Mouse (Mus musculus): ENCODE measurements at regions not wholly inside any gene's neighbourhood (a gene's known extent, or its start where the extent isn't known, plus 50 kb on each side); places are given as distances from the start of the nearest gene placed in this dataset.

- Histone ChIP-seq H3K4me1 (ENCODE audit: control insufficient read depth, insufficient read depth, low read length) (no peaks in the 10 kb centered on the region), H3K79me2 (replicated peaks; ENCODE audit: control insufficient read depth, insufficient read depth, low read length) (no peaks in the 10 kb centered on the region), H3K27me3 (ENCODE audit: control insufficient read depth, insufficient read depth, low read length) (no peaks in the 10 kb centered on the region), H3K36me3 (ENCODE audit: control insufficient read depth, insufficient read depth, low read length) (no peaks in the 10 kb centered on the region), H3K9ac (ENCODE audit: low read depth, low read length) (no peak overlapping the region), H3K4me3 (no peak overlapping the region), H3K27ac (no peak overlapping the region)
- no peak for DNase-seq
- no peak for TF ChIP-seq CTCF (IDR thresholded peaks at IDR 0.05)
- TF ChIP-seq EP300 (IDR thresholded peaks at IDR 0.05; ENCODE audit: insufficient read depth, low read depth, low read length) = no peak
- no peak for TF ChIP-seq POLR2A (IDR thresholded peaks at IDR 0.05; ENCODE audit: insufficient read depth, low read depth, low read length)
- intact Hi-C loops (cut with DNase I) = no loop called here
Measured at GRCm38 (mm10) chr1:141716953-141717352, 1471.0 kb downstream of the Kcnt2 start.

- intact Hi-C loops (cut with DNase I) = no loop called here
- no peak overlapping the region for H3K4me3 ChIP-seq
- H3K36me3 ChIP-seq (ENCODE audit: control insufficient read depth, insufficient read depth, low read length) = no peaks in the 10 kb centered on the region
- H3K4me1 ChIP-seq (ENCODE audit: control insufficient read depth, insufficient read depth, low read length) = no peaks in the 10 kb centered on the region
- no peak overlapping the region for H3K9ac ChIP-seq (ENCODE audit: low read depth, low read length)
- no peaks in the 10 kb centered on the region for H3K27me3 ChIP-seq (ENCODE audit: control insufficient read depth, insufficient read depth, low read length)
- WGBS = 58% methylated on average over 6 of the region's 6 CpGs
- DNase-seq = no peak
- H3K79me2 ChIP-seq (replicated peaks; ENCODE audit: control insufficient read depth, insufficient read depth, low read length) = no peaks in the 10 kb centered on the region
- H3K27ac ChIP-seq = no peak overlapping the region
- TF ChIP-seq POLR2A (IDR thresholded peaks at IDR 0.05; ENCODE audit: insufficient read depth, low read depth, low read length) (no peak), EP300 (IDR thresholded peaks at IDR 0.05; ENCODE audit: insufficient read depth, low read depth, low read length) (no peak), CTCF (IDR thresholded peaks at IDR 0.05) (no peak)
Measured at GRCm38 (mm10) chr1:141717510-141717909, 1471.6 kb downstream of the Kcnt2 start.

DNA sequence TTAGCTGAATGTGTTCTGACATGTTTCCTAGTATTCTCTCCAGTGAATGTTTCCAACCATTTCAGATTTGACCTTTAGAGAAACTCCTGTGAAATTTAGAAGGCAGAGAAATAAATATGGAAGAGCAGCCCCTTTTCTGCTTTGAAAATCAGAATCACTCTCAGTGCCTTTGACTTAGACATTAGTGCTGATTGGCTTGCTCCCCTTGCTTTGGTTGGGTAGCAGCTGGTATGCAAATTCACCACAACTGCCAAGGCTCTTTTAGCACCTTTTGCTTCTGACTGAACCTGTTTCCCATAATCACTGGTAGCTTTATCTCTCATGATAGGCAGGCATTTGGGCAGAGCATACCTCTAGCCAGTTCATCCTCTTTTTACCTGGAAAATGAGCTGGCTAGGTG, 1495.3 kb downstream of the Kcnt2 start:
- H3K4me3 ChIP-seq = no peak overlapping the region
- H3K9ac ChIP-seq (ENCODE audit: low read depth, low read length) = no peak overlapping the region
- no peak for TF ChIP-seq EP300 (IDR thresholded peaks at IDR 0.05; ENCODE audit: insufficient read depth, low read depth, low read length)
- TF ChIP-seq CTCF (IDR thresholded peaks at IDR 0.05) = no peak
- TF ChIP-seq POLR2A (IDR thresholded peaks at IDR 0.05; ENCODE audit: insufficient read depth, low read depth, low read length) = no peak
- DNase-seq = no peak
- no peak overlapping the region for H3K27ac ChIP-seq
- H3K4me1 ChIP-seq (ENCODE audit: control insufficient read depth, insufficient read depth, low read length) = no peaks in the 10 kb centered on the region
- intact Hi-C loops (cut with DNase I) = no loop called here
- no peaks in the 10 kb centered on the region for H3K27me3 ChIP-seq (ENCODE audit: control insufficient read depth, insufficient read depth, low read length)
- no peaks in the 10 kb centered on the region for H3K79me2 ChIP-seq (replicated peaks; ENCODE audit: control insufficient read depth, insufficient read depth, low read length)
- H3K36me3 ChIP-seq (ENCODE audit: control insufficient read depth, insufficient read depth, low read length) = no peaks in the 10 kb centered on the region

- H3K36me3 ChIP-seq (ENCODE audit: control insufficient read depth, insufficient read depth, low read length) = no peaks in the 10 kb centered on the region
- intact Hi-C loops (cut with DNase I) = no loop called here
- H3K4me1 ChIP-seq (ENCODE audit: control insufficient read depth, insufficient read depth, low read length) = no peaks in the 10 kb centered on the region
- DNase-seq = no peak
- H3K9ac ChIP-seq (ENCODE audit: low read depth, low read length) = no peak overlapping the region
- TF ChIP-seq POLR2A (IDR thresholded peaks at IDR 0.05; ENCODE audit: insufficient read depth, low read depth, low read length) (no peak), CTCF (IDR thresholded peaks at IDR 0.05) (no peak), EP300 (IDR thresholded peaks at IDR 0.05; ENCODE audit: insufficient read depth, low read depth, low read length) (no peak)
- H3K4me3 ChIP-seq = no peak overlapping the region
- H3K27me3 ChIP-seq (ENCODE audit: control insufficient read depth, insufficient read depth, low read length) = no peaks in the 10 kb centered on the region
- H3K27ac ChIP-seq = no peak overlapping the region
- 45% methylated on average over 1 of the region's 1 CpGs for WGBS
- no peaks in the 10 kb centered on the region for H3K79me2 ChIP-seq (replicated peaks; ENCODE audit: control insufficient read depth, insufficient read depth, low read length)
Measured at GRCm38 (mm10) chr1:141776059-141776458, 1530.1 kb downstream of the Kcnt2 start.

GRCm38 (mm10) chr1:141783367-141783766, 1537.4 kb downstream of the Kcnt2 start:
- 59% methylated on average over 1 of the region's 1 CpGs for WGBS
- H3K79me2 ChIP-seq (replicated peaks; ENCODE audit: control insufficient read depth, insufficient read depth, low read length) = no peaks in the 10 kb centered on the region
- no peak for TF ChIP-seq CTCF (IDR thresholded peaks at IDR 0.05)
- no peak for TF ChIP-seq POLR2A (IDR thresholded peaks at IDR 0.05; ENCODE audit: insufficient read depth, low read depth, low read length)
- no peak for TF ChIP-seq EP300 (IDR thresholded peaks at IDR 0.05; ENCODE audit: insufficient read depth, low read depth, low read length)
- intact Hi-C loops (cut with DNase I) = no loop called here
- no peak overlapping the region for H3K4me3 ChIP-seq
- no peaks in the 10 kb centered on the region for H3K36me3 ChIP-seq (ENCODE audit: control insufficient read depth, insufficient read depth, low read length)
- no peak for DNase-seq
- H3K4me1 ChIP-seq (ENCODE audit: control insufficient read depth, insufficient read depth, low read length) = no peaks in the 10 kb centered on the region
- H3K9ac ChIP-seq (ENCODE audit: low read depth, low read length) = no peak overlapping the region
- H3K27me3 ChIP-seq (ENCODE audit: control insufficient read depth, insufficient read depth, low read length) = no peaks in the 10 kb centered on the region
- no peak overlapping the region for H3K27ac ChIP-seq

- intact Hi-C loops (cut with DNase I) = no loop called here
- H3K4me3 ChIP-seq = no peak overlapping the region
Measured at GRCm38 (mm10) chr1:141813315-141814158, 1567.6 kb downstream of the Kcnt2 start.

More at GRCm38 (mm10) chr1:141813315-141814158, 1567.6 kb downstream of the Kcnt2 start:
- H3K36me3 ChIP-seq (ENCODE audit: control insufficient read depth, insufficient read depth, low read length) = no peaks in the 10 kb centered on the region
- H3K27me3 ChIP-seq (ENCODE audit: control insufficient read depth, insufficient read depth, low read length) = no peaks in the 10 kb centered on the region
- no peak for DNase-seq
- H3K79me2 ChIP-seq (replicated peaks; ENCODE audit: control insufficient read depth, insufficient read depth, low read length) = no peaks in the 10 kb centered on the region
- no peak for TF ChIP-seq EP300 (IDR thresholded peaks at IDR 0.05; ENCODE audit: insufficient read depth, low read depth, low read length)
- no peak overlapping the region for H3K9ac ChIP-seq (ENCODE audit: low read depth, low read length)
- 79% methylated on average over 1 of the region's 1 CpGs for WGBS
- no peaks in the 10 kb centered on the region for H3K4me1 ChIP-seq (ENCODE audit: control insufficient read depth, insufficient read depth, low read length)
- no peak overlapping the region for H3K27ac ChIP-seq
